Mouse (Mus musculus): ENCODE measurements around the gene Tcp10c. TPM values are rescaled to one million over a fixed set of nuclear protein-coding genes. Genes with fewer than 3 reads are reported as not detected.
"Not testable (repeated sequence)": the region's sequence is repeated elsewhere in the genome, so short reads cannot be mapped to it uniquely, and the experiment has no call there.

The Tcp10c gene
- total and polyA plus RNA-seq, 3 experiments: 0.06 TPM; not detected in 2

DNA sequence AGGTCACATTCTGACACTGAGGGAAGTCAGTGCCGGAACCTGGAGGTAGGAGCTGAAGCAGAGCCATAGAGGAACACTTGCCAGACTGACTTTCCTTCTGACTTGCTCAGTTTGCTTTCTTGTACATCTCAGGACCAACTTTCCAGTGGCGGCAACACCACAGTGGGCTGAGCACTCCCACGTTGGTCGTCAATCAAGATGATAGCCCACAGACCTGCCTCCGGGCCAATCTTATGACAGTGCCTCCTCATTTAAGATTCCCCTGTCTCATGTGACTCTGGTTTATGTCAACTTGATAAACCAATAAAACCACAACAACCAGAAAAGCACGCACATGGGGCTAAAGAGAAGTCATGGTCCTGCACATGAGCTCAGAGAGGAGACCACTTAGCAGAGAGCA, 52.3 kb downstream of the Tcp10c start:
- H3K36me3 ChIP-seq (ENCODE audit: control insufficient read depth, insufficient read depth, low read length); H3K4me3 ChIP-seq; DNase-seq; H3K27ac ChIP-seq; intact Hi-C loops (cut with DNase I); H3K9ac ChIP-seq (ENCODE audit: low read depth, low read length); H3K4me1 ChIP-seq (ENCODE audit: control insufficient read depth, insufficient read depth, low read length); H3K79me2 ChIP-seq (replicated peaks; ENCODE audit: control insufficient read depth, insufficient read depth, low read length); H3K27me3 ChIP-seq (ENCODE audit: control insufficient read depth, insufficient read depth, low read length): not testable (repeated sequence)
- WGBS: 75% methylated on average over 6 of the region's 6 CpGs

DNA sequence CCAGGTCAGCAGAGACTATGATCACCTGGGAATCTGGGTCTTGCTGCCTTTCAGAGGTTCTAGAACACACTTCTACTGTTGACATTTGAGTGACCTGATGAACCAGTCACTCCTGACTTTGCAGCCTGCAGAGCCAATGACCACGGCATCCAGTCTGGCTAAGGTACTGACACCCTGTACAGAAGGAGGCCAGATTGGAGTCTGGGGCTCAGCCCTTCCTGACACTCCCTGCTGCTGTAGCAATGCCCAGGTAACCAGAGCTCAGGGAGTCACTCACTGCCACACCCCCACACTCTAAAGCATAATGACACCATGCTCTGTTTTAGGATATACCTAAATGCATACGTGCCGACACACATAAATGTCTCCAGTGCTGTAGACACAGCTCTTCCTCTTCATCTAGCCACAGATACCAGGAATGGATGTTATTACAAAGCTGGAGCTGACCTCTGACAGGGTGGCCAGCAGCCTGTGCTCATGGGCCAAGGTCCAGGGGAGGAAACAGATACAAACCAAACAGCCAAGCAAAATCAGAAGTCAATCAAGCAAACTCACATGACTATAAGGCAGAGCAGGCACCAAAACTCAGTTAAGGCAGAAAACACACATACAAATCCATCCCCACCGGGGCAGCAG, 53.4 kb downstream of the Tcp10c start:
- H3K9ac ChIP-seq (ENCODE audit: low read depth, low read length); H3K36me3 ChIP-seq (ENCODE audit: control insufficient read depth, insufficient read depth, low read length); H3K4me3 ChIP-seq; intact Hi-C loops (cut with DNase I); DNase-seq; H3K4me1 ChIP-seq (ENCODE audit: control insufficient read depth, insufficient read depth, low read length); H3K79me2 ChIP-seq (replicated peaks; ENCODE audit: control insufficient read depth, insufficient read depth, low read length); H3K27me3 ChIP-seq (ENCODE audit: control insufficient read depth, insufficient read depth, low read length); H3K27ac ChIP-seq: not testable (repeated sequence)
- WGBS: 94% methylated on average over 3 of the region's 4 CpGs

DNA sequence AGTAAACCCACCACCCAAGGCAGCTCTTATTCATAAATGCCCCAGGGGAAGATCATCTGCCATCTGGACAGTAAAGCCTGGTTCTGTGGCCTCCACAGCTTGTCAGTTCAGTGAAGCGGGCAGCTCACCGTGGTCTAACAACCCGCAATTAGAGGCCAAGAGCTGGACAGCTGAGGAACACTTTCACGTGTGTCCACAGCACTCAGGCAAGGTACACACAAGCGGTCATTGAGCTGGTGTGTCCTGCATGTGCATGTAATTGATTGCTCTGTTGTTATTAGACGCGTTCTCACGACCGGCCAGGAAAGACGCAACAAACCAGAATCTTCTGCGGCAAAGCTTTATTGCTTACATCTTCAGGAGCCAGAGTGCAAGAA, 53.9 kb downstream of the Tcp10c start:
- H3K4me1 ChIP-seq (ENCODE audit: control insufficient read depth, insufficient read depth, low read length); H3K27me3 ChIP-seq (ENCODE audit: control insufficient read depth, insufficient read depth, low read length); H3K36me3 ChIP-seq (ENCODE audit: control insufficient read depth, insufficient read depth, low read length); DNase-seq; H3K4me3 ChIP-seq; H3K27ac ChIP-seq; H3K79me2 ChIP-seq (replicated peaks; ENCODE audit: control insufficient read depth, insufficient read depth, low read length); H3K9ac ChIP-seq (ENCODE audit: low read depth, low read length); intact Hi-C loops (cut with DNase I): not testable (repeated sequence)
- WGBS: 86% methylated on average over 11 of the region's 11 CpGs

DNA sequence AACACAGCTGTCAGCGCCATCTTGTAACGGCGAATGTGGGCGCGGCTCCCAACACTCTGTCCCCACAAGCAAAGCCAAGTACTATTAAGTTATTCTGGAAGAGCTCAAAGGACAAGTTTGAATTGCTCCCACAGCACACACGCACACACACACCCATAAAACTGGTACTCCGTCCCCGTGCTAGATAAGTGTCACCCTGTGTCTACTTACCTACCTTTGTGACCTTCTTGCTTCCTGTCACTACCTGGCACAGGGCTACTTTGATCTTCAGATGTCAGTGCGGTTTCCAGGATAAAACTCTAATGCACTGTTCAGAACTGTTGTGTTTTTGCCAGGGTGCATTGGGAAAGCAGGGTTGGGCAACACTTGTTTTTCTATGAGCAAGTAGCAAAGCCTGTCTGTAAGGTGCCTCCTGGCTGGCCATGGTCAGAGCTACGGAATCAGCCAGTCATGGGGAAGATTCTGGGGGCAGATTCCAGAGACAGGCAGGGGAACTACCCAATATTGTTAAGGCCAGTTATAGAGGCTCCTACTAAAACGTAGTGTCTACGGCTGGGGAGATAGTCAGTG, 66.7 kb downstream of the Tcp10c start:
- H3K4me3 ChIP-seq; H3K36me3 ChIP-seq (ENCODE audit: control insufficient read depth, insufficient read depth, low read length); H3K4me1 ChIP-seq (ENCODE audit: control insufficient read depth, insufficient read depth, low read length); H3K27me3 ChIP-seq (ENCODE audit: control insufficient read depth, insufficient read depth, low read length); H3K27ac ChIP-seq; intact Hi-C loops (cut with DNase I); H3K79me2 ChIP-seq (replicated peaks; ENCODE audit: control insufficient read depth, insufficient read depth, low read length); DNase-seq; H3K9ac ChIP-seq (ENCODE audit: low read depth, low read length): not testable (repeated sequence)
- WGBS: 87% methylated on average over 11 of the region's 12 CpGs

DNA sequence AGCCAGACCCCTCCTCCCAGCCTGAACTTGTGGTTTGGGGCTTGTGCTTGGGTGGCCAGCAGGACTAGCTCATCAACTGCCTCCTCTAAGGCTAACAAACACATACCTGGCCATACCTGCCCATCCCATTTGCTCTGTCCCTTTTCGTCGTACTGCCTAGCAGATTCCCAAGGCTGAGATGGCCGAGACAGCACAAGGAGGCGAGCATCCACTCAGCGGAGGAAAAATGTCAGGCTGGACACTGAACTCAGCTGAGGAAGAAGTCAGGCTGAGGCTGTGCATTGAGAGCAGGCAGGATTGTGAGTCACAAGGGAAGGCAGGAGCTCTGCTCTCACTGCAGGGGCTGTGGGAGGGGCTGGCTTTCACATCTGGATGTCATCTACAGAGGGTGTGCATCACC, 68.3 kb downstream of the Tcp10c start:
- H3K4me3 ChIP-seq; H3K36me3 ChIP-seq (ENCODE audit: control insufficient read depth, insufficient read depth, low read length); H3K4me1 ChIP-seq (ENCODE audit: control insufficient read depth, insufficient read depth, low read length); H3K79me2 ChIP-seq (replicated peaks; ENCODE audit: control insufficient read depth, insufficient read depth, low read length); intact Hi-C loops (cut with DNase I); H3K27ac ChIP-seq; DNase-seq; H3K9ac ChIP-seq (ENCODE audit: low read depth, low read length); H3K27me3 ChIP-seq (ENCODE audit: control insufficient read depth, insufficient read depth, low read length): not testable (repeated sequence)
- WGBS: 81% methylated on average over 5 of the region's 5 CpGs

DNA sequence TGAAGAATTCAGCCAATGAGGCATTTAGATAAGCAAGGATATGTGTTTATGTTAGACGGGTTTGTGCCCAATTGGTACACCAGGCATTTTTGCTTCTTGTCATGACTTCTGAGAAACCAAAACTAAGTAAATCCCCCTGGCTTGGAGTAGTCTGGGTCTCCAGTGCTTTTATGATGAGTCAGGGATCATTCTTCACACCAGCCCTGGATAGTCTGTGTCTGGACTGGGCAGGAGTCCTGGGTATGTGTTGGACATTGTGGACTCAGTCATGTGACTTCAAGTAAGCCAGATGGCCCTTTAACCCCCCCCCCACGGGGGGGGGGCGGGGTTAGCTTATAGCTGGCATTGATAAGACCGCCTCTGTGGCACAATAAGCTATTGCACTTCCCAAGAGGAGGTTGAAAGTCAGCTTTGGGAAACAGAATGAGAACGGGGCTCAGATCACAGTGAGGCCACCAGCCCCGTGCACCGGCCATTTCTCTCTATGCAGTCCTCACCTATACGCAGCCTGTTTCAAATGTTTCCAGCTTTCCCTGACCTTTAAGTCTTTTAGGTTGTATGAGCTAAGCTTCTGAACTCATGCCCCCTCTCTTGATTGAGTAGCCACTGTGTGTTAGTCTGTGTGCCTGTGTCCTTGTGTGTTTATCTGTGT, 69.1 kb downstream of the Tcp10c start:
- H3K27ac ChIP-seq; intact Hi-C loops (cut with DNase I): not testable (repeated sequence)

DNA sequence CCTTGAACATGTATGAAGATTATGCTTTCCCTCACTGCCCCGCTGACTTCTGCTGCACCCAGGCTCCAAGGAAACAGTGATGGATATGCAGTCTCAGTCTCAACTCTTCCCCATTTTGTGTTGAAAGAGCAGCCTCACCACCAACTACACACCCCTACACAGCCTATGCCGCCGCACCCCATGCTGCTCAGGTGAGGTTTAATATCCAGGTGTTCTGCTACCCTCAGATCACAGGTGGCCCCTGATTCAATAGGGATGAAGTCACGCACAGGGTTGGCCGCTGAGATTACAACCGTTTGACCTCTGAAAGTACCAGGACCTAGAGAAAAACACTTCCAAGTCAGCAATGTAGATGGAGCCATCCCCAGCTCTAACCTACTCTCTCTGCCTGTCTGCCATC, 69.9 kb downstream of the Tcp10c start:
- H3K9ac ChIP-seq (ENCODE audit: low read depth, low read length); H3K27ac ChIP-seq; H3K4me3 ChIP-seq; H3K79me2 ChIP-seq (replicated peaks; ENCODE audit: control insufficient read depth, insufficient read depth, low read length); H3K36me3 ChIP-seq (ENCODE audit: control insufficient read depth, insufficient read depth, low read length); intact Hi-C loops (cut with DNase I); H3K27me3 ChIP-seq (ENCODE audit: control insufficient read depth, insufficient read depth, low read length); H3K4me1 ChIP-seq (ENCODE audit: control insufficient read depth, insufficient read depth, low read length); DNase-seq: not testable (repeated sequence)
- 83% methylated on average over 6 of the region's 6 CpGs for WGBS

More for the DNA sequence above, 69.1 kb downstream of the Tcp10c start:
- not testable (repeated sequence) for H3K4me1 ChIP-seq (ENCODE audit: control insufficient read depth, insufficient read depth, low read length); H3K4me3 ChIP-seq; H3K79me2 ChIP-seq (replicated peaks; ENCODE audit: control insufficient read depth, insufficient read depth, low read length); H3K27me3 ChIP-seq (ENCODE audit: control insufficient read depth, insufficient read depth, low read length); H3K36me3 ChIP-seq (ENCODE audit: control insufficient read depth, insufficient read depth, low read length); DNase-seq; H3K9ac ChIP-seq (ENCODE audit: low read depth, low read length)
- WGBS: 60% methylated on average over 8 of the region's 8 CpGs

DNA sequence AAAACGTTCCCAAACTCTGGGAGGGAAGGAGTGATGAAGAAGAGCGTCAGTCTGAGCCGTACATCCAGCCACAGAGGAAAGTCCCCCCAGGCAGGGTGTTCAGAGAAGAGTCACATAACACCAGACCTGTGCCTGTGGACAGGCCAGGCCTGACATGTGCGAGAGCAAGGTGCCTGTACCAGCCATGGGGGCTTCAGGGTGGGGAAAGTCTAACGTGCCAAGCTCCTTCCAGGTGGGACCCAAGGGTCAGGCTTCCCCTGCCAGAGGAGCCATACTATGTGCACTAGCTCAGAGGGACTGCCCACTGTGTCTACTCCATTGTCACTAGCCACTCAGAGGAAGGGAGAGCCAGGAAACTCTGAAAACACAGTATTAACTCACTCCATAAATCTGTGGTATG, 71.3 kb downstream of the Tcp10c start:
- H3K9ac ChIP-seq (ENCODE audit: low read depth, low read length); H3K4me3 ChIP-seq; DNase-seq; H3K4me1 ChIP-seq (ENCODE audit: control insufficient read depth, insufficient read depth, low read length); H3K36me3 ChIP-seq (ENCODE audit: control insufficient read depth, insufficient read depth, low read length); H3K27me3 ChIP-seq (ENCODE audit: control insufficient read depth, insufficient read depth, low read length); intact Hi-C loops (cut with DNase I); H3K79me2 ChIP-seq (replicated peaks; ENCODE audit: control insufficient read depth, insufficient read depth, low read length); H3K27ac ChIP-seq: not testable (repeated sequence)
- 55% methylated on average over 2 of the region's 5 CpGs for WGBS

DNA sequence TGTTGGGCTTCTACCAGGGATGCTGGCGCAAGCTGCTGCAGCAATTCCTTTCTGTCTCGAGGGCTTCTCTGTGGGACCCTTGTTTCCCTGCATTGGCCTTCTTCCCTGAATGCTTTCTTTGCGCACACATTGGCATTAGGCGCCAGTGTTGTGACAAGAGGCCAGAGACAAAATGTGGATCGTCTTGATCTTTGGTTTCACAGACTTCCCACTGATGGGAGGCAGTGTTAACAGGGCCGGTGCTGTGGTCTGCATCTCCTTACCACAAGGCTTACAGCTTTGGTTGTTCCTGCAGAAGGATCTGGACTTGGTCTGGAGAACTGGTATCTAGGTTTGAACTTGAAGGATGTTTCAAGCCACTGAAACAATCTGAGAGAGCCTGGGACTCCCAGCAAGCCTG, 72.1 kb downstream of the Tcp10c start:
- intact Hi-C loops (cut with DNase I): not testable (repeated sequence)
- 82% methylated on average over 4 of the region's 6 CpGs for WGBS

More for the DNA sequence above, 72.1 kb downstream of the Tcp10c start:
- not testable (repeated sequence) for H3K9ac ChIP-seq (ENCODE audit: low read depth, low read length); H3K4me1 ChIP-seq (ENCODE audit: control insufficient read depth, insufficient read depth, low read length); H3K79me2 ChIP-seq (replicated peaks; ENCODE audit: control insufficient read depth, insufficient read depth, low read length); H3K36me3 ChIP-seq (ENCODE audit: control insufficient read depth, insufficient read depth, low read length); DNase-seq; H3K27ac ChIP-seq; H3K4me3 ChIP-seq; H3K27me3 ChIP-seq (ENCODE audit: control insufficient read depth, insufficient read depth, low read length)

All from heart, adult 2 months (tissue).